Mouse (Mus musculus) large intestine, adult 2 months (tissue): Measurements from ENCODE around the gene Ceacam18. TPM values are rescaled to one million over a fixed set of nuclear protein-coding genes. Genes with fewer than 3 reads are reported as not detected.
A peak's percentile ranks its signal among the peaks of the same experiment; 100 is the strongest.

Source experiments
- DNase-seq: peaks from one replicate; pipeline ENCODE4 v3.0.0-alpha.2; 2012; ENCODE audit warnings: low read depth, low spot score
- WGBS: fragments of 180-500 bp; shearing (Covaris S2); methylation state at CpG from one replicate; pipeline ENCODE4 v1.1.7; 2018; 5-methylcytosine and 5-hydroxymethylcytosine counted together
- polyA plus RNA-seq: library from polyadenylated mRNA; depleted of rRNA; stranded (reverse); fragments of >200 nt; gene quantifications from 2 replicates; pipeline ENCODE4 v1.2.3, GENCODE M21; 2012; rRNA removed

Gene Ceacam18
- polyA plus RNA-seq: 19.4 and 35.3 TPM in 2 replicates

GRCm38 (mm10) chr7:43634500-43634899 lies at the start of gene Ceacam18:
Ceacam18 (plus strand) TSS chr7:43634707.
- WGBS: 17% methylated on average over 6 of the region's 6 CpGs
- peak; percentile 43 for DNase-seq

GRCm38 (mm10) chr7:43584790-43585189 lies 49.7 kb upstream of the Ceacam18 start:
- 90% methylated on average over 5 of the region's 5 CpGs for WGBS
- no peak for DNase-seq

GRCm38 (mm10) chr7:43601884-43602283 lies 32.6 kb upstream of the Ceacam18 start:
- 39% methylated on average over 5 of the region's 5 CpGs for WGBS
- DNase-seq: no peak

GRCm38 (mm10) chr7:43606896-43607742 lies 27.4 kb upstream of the Ceacam18 start, which contains the start of gene Zfp819:
Zfp819 (plus strand) TSS chr7:43607169.
- peak; percentile 37 for DNase-seq
- WGBS: 15% methylated on average over 41 of the region's 41 CpGs

GRCm38 (mm10) chr7:43607743-43608287 lies 26.7 kb upstream of the Ceacam18 start:
- WGBS: 30% methylated on average over 5 of the region's 5 CpGs
- no peak for DNase-seq

- 48% methylated on average over 7 of the region's 7 CpGs for WGBS
- no peak for DNase-seq
Measured at GRCm38 (mm10) chr7:43608316-43608824, 26.1 kb upstream of the Ceacam18 start.

- no peak for DNase-seq
- 88% methylated on average over 14 of the region's 14 CpGs for WGBS
Measured at GRCm38 (mm10) chr7:43613816-43614551, 20.5 kb upstream of the Ceacam18 start.

- no peak for DNase-seq
- WGBS: 72% methylated on average over 7 of the region's 7 CpGs
Measured at GRCm38 (mm10) chr7:43622927-43623326, 11.6 kb upstream of the Ceacam18 start.

- 34% methylated on average over 10 of the region's 10 CpGs for WGBS
- DNase-seq: no peak
Measured at GRCm38 (mm10) chr7:43623819-43624218, 10.7 kb upstream of the Ceacam18 start.

GRCm38 (mm10) chr7:43625065-43625464 lies 9.4 kb upstream of the Ceacam18 start:
- WGBS: 72% methylated on average over 3 of the region's 3 CpGs
- no peak for DNase-seq

GRCm38 (mm10) chr7:43625794-43626422 lies 8.6 kb upstream of the Ceacam18 start:
- 74% methylated on average over 8 of the region's 8 CpGs for WGBS
- DNase-seq: no peak

GRCm38 (mm10) chr7:43633940-43634339 lies 567 bp upstream of the Ceacam18 start:
- WGBS: 33% methylated on average over 4 of the region's 4 CpGs
- DNase-seq: no peak

- WGBS: 54% methylated on average over 2 of the region's 2 CpGs
- DNase-seq: no peak
Measured at GRCm38 (mm10) chr7:43636194-43636593, 1.7 kb downstream of the Ceacam18 start.

GRCm38 (mm10) chr7:43637118-43637517 lies 2.6 kb downstream of the Ceacam18 start:
- WGBS: 89% methylated on average over 1 of the region's 1 CpGs
- no peak for DNase-seq

GRCm38 (mm10) chr7:43642587-43642986 lies 8.1 kb downstream of the Ceacam18 start:
- no peak for DNase-seq
- WGBS: 59% methylated on average over 5 of the region's 5 CpGs

- WGBS: 80% methylated on average over 17 of the region's 17 CpGs
- DNase-seq: no peak
Measured at GRCm38 (mm10) chr7:43643046-43643652, 8.6 kb downstream of the Ceacam18 start.

- DNase-seq: no peak
- 72% methylated on average over 6 of the region's 6 CpGs for WGBS
Measured at GRCm38 (mm10) chr7:43652683-43653082, 18.2 kb downstream of the Ceacam18 start.

- WGBS: 69% methylated on average over 3 of the region's 3 CpGs
- DNase-seq: no peak
Measured at GRCm38 (mm10) chr7:43654519-43654918, 20.0 kb downstream of the Ceacam18 start.

- no peak for DNase-seq
- WGBS: 64% methylated on average over 6 of the region's 6 CpGs
Measured at GRCm38 (mm10) chr7:43656232-43656631, 21.7 kb downstream of the Ceacam18 start.
